Mouse (Mus musculus) heart, postnatal 0 days (tissue): ENCODE measurements around the gene Wwox.

Experiments
- CTCF ChIP-seq: IDR thresholded peaks from 2 replicates; pipeline ENCODE4 v1.5.1; 2016; ENCODE audit warnings: antibody characterized with exemption, control low read depth, low read depth
- EP300 ChIP-seq: IDR thresholded peaks from 2 replicates; pipeline ENCODE4 v1.6.1; 2016; ENCODE audit warnings: antibody characterized with exemption, low read depth

- TF ChIP-seq CTCF (no peak), EP300 (no peak)
Measured at GRCm38 (mm10) chr8:114990865-114991613, 551.6 kb downstream of the Wwox start.
